Mouse (Mus musculus): ENCODE data around the gene Fndc11. TPM values are rescaled to one million over a fixed set of nuclear protein-coding genes. Genes with fewer than 3 reads are reported as not detected.

Gene Fndc11
- polyA plus RNA-seq, 1 experiment from 2014 or later, result 0.49 TPM

DNA sequence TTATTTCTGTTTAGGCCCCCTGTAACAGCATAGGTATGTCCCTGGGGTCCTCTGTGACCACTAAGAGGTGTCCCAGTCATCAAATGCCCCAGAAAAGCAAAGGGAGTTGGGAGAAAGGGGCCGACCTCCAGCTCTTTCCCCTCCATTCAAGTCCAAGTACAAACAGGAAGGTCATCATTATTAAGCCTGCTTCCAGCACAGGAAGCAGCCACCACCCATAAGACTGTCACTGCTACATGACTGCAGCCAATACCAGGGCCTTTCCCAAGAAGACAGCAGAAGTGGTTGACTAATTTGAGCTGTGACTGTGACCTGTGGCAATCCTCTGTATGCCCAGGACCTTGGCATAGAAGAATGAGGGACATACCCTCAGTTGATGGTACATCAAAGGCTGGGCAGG lies 8.5 kb downstream of the Fndc11 start:
- WGBS, result 87% methylated on average over 1 of the region's 1 CpGs
- DNase-seq, result no peak
- Histone ChIP-seq H3K9ac (replicated peaks; ENCODE audit: low read length) (no peak overlapping the region), H3K27me3 (ENCODE audit: control insufficient read depth, insufficient read depth, low read length) (no peaks in the 10 kb centered on the region), H3K36me3 (ENCODE audit: control insufficient read depth, insufficient read depth, low read length) (no peaks in the 10 kb centered on the region), H3K27ac (replicated peaks; ENCODE audit: low read depth, low read length) (no peak overlapping the region), H3K4me3 (replicated peaks; ENCODE audit: low read depth, low read length) (no peak overlapping the region), H3K9me3 (ENCODE audit: control insufficient read depth, low read length) (no peaks in the 10 kb centered on the region), H3K4me1 (ENCODE audit: control insufficient read depth, insufficient read depth, low read length) (no peaks in the 10 kb centered on the region), H3K4me2 (ENCODE audit: low read length) (no peak overlapping the region)
- no peak for ATAC-seq (ENCODE audit: low FRiP score, low TSS enrichment)

DNA sequence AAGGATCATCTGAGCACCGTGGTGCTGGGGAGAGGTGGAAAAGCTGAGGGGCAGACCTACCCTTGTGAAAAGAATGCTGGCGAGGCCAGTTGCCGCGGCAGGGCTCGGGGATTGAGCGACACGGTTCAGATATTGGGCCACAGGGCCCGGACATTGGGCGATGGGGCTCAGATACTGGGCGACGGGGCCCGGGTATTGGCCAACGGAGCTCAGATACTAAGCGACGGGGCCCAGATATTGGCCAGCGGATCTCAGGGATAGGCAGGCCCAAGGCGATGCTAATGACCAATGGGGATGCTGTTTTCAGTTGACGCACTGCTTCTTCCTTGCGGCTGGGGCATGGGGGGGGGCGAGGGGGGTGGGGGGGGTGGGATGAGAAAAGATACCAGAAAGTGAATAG lies 11.4 kb downstream of the Fndc11 start:
- Histone ChIP-seq H3K4me3 (replicated peaks; ENCODE audit: low read depth, low read length) (no peak overlapping the region), H3K36me3 (ENCODE audit: control insufficient read depth, insufficient read depth, low read length) (no peaks in the 10 kb centered on the region), H3K27ac (replicated peaks; ENCODE audit: low read depth, low read length) (no peak overlapping the region), H3K4me2 (ENCODE audit: low read length) (no peak overlapping the region), H3K9ac (replicated peaks; ENCODE audit: low read length) (no peak overlapping the region), H3K27me3 (ENCODE audit: control insufficient read depth, insufficient read depth, low read length) (no peaks in the 10 kb centered on the region), H3K9me3 (ENCODE audit: control insufficient read depth, low read length) (no peaks in the 10 kb centered on the region), H3K4me1 (ENCODE audit: control insufficient read depth, insufficient read depth, low read length) (no peaks in the 10 kb centered on the region)
- WGBS, result 72% methylated on average over 20 of the region's 20 CpGs
- ATAC-seq (ENCODE audit: low FRiP score, low TSS enrichment) (no peak), DNase-seq (no peak)

DNA sequence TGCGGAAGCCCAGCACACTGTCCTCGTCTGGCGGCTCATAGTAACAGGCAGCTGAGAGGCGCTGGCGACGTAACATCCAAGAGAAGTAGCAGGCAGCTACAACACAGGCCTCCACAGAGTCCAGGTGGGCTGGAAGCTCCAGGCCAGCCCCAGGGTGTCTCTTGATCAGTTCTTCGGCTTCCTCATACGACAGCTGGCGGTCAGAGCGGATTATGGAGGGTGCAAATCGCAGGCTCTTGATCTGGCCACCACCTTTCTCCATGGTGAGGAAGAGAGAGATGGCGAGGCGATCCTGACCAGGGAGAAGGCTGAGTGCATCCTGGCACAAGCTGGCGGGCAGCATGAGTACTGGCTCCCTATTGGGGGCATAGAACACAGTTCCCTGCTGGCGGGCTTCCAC lies 13.6 kb downstream of the Fndc11 start:
- DNase-seq, result no peak
- Histone ChIP-seq H3K9me3 (ENCODE audit: control insufficient read depth, low read length) (no peaks in the 10 kb centered on the region), H3K27me3 (ENCODE audit: control insufficient read depth, insufficient read depth, low read length) (no peaks in the 10 kb centered on the region), H3K36me3 (ENCODE audit: control insufficient read depth, insufficient read depth, low read length) (no peaks in the 10 kb centered on the region), H3K27ac (replicated peaks; ENCODE audit: low read depth, low read length) (no peak overlapping the region), H3K4me2 (ENCODE audit: low read length) (no peak overlapping the region), H3K4me1 (ENCODE audit: control insufficient read depth, insufficient read depth, low read length) (no peaks in the 10 kb centered on the region), H3K9ac (replicated peaks; ENCODE audit: low read length) (no peak overlapping the region), H3K4me3 (replicated peaks; ENCODE audit: low read depth, low read length) (no peak overlapping the region)
- 93% methylated on average over 15 of the region's 15 CpGs for WGBS
- no peak for ATAC-seq (ENCODE audit: low FRiP score, low TSS enrichment)

DNA sequence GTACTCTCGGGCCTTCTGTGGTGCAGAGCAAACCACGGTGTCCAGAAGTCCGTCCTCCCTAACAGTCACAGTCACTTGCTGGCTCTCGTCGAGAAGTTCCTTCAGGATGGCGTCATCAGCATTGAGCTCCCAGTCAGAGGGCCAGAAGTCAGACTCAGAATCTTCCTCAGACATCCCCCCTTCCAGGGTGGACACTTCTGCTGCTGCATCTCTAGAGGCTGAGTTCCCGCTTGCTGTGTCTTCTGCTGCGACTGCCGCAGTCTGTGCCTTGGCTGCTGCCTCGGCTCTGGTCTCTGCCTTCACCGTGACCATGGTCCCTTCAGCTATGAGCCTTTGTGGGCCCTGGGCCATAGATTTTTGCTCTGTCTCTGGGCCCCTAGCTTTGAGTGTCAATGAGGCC lies 14.9 kb downstream of the Fndc11 start:
- H3K27me3 ChIP-seq (ENCODE audit: control insufficient read depth, insufficient read depth, low read length), result no peaks in the 10 kb centered on the region
- no peaks in the 10 kb centered on the region for H3K36me3 ChIP-seq (ENCODE audit: control insufficient read depth, insufficient read depth, low read length)
- no peak overlapping the region for H3K27ac ChIP-seq (replicated peaks; ENCODE audit: low read depth, low read length)
- no peak overlapping the region for H3K4me2 ChIP-seq (ENCODE audit: low read length)
- DNase-seq (no peak), ATAC-seq (ENCODE audit: low FRiP score, low TSS enrichment) (no peak)
- H3K4me3 ChIP-seq (replicated peaks; ENCODE audit: low read depth, low read length), result no peak overlapping the region
- no peak overlapping the region for H3K9ac ChIP-seq (replicated peaks; ENCODE audit: low read length)
- no peaks in the 10 kb centered on the region for H3K9me3 ChIP-seq (ENCODE audit: control insufficient read depth, low read length)
- H3K4me1 ChIP-seq (ENCODE audit: control insufficient read depth, insufficient read depth, low read length), result no peaks in the 10 kb centered on the region
- 93% methylated on average over 11 of the region's 11 CpGs for WGBS

DNA sequence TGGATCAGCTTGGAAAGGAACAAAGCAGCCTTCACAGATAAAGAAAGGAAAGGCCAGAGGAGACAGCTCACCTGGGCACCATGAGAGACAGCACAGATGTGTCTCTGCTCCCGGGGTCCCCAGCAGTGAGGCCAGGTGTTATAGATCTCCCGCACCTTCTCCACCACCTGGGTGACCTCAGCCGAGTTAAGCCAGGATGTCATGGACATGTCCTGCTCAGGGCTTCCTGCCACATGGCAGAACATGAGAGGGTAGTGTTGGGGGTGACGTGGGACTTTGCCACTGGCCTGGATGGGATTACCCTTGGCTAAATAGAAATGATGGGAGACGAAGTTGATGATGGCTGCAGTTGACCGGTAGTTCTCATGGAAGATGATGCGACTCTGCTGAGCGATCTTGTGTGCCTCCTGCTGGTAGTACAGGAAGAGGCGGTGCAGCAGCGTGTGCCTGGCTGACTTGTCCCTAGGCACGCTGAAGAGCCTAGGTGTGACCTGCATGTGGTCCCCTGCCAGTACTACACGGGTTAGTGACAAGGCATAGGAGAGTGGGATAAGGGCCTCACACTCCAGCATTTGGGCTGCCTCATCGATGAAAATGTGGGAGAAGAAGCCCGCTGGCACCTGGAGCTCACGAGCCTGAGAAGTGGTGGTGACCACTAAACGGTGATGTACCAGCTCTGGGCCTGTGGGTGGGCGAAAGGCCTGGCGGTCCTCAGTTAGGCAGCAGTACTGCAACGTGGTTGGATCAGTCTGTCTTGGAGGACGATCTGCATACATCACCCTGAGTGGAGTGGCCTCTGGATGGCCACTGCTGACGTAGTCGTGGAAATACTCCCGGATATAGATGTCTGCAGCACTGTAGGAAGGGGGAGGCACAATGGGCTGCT lies 16.1 kb downstream of the Fndc11 start:
- no peaks in the 10 kb centered on the region for H3K4me1 ChIP-seq (ENCODE audit: control insufficient read depth, insufficient read depth, low read length)
- H3K36me3 ChIP-seq (ENCODE audit: control insufficient read depth, insufficient read depth, low read length), result no peaks in the 10 kb centered on the region
- no peak overlapping the region for H3K4me3 ChIP-seq (replicated peaks; ENCODE audit: low read depth, low read length)
- no peak overlapping the region for H3K4me2 ChIP-seq (ENCODE audit: low read length)
- no peak overlapping the region for H3K9ac ChIP-seq (replicated peaks; ENCODE audit: low read length)
- ATAC-seq (ENCODE audit: low FRiP score, low TSS enrichment), result no peak
- H3K27me3 ChIP-seq (ENCODE audit: control insufficient read depth, insufficient read depth, low read length), result no peaks in the 10 kb centered on the region
- no peak overlapping the region for H3K27ac ChIP-seq (replicated peaks; ENCODE audit: low read depth, low read length)
- no peaks in the 10 kb centered on the region for H3K9me3 ChIP-seq (ENCODE audit: control insufficient read depth, low read length)
- WGBS, result 84% methylated on average over 23 of the region's 23 CpGs
- no peak for DNase-seq

DNA sequence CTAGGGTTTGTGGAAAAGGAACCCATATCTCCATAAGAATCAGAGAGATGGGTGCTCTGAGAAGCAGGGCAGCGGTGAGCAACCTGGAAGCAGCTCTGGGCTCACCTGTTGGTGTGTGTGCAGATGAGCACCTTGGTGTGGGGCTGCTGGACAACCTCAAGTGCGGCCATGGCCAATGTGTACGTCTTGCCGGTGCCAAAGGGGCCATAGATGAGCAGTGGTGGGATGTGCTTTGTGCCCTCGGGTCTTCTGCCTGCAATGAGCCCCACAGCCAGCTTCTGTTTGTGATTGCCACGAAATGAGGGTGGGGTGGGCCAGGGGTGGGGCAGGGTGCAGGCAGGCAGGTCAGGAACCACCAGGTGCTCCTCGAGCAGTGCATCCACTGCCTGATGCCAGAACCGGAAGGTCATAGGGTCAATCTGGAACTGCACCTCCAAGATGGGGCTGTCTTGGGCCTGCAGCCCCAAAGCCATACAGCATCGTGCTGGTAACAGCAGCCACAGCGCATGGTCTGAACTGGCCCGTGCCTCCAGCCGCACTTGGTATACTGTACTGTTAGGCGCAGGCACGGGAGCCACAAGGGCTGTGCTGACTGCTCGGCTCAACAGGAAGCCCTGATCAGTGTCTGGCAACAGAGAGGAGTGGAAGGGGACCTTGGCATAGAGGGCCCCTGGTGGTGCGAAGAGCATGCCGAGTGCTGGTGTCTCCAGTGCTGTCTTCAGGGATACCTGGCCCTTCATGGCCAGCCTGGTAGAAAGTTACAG lies 17.6 kb downstream of the Fndc11 start:
- Histone ChIP-seq H3K4me2 (ENCODE audit: low read length) (no peak overlapping the region), H3K9ac (replicated peaks; ENCODE audit: low read length) (no peak overlapping the region), H3K27ac (replicated peaks; ENCODE audit: low read depth, low read length) (no peak overlapping the region), H3K27me3 (ENCODE audit: control insufficient read depth, insufficient read depth, low read length) (no peaks in the 10 kb centered on the region), H3K9me3 (ENCODE audit: control insufficient read depth, low read length) (no peaks in the 10 kb centered on the region), H3K36me3 (ENCODE audit: control insufficient read depth, insufficient read depth, low read length) (no peaks in the 10 kb centered on the region), H3K4me1 (ENCODE audit: control insufficient read depth, insufficient read depth, low read length) (no peaks in the 10 kb centered on the region), H3K4me3 (replicated peaks; ENCODE audit: low read depth, low read length) (no peak overlapping the region)
- 89% methylated on average over 17 of the region's 17 CpGs for WGBS
- no peak for ATAC-seq (ENCODE audit: low FRiP score, low TSS enrichment)
- no peak for DNase-seq

DNA sequence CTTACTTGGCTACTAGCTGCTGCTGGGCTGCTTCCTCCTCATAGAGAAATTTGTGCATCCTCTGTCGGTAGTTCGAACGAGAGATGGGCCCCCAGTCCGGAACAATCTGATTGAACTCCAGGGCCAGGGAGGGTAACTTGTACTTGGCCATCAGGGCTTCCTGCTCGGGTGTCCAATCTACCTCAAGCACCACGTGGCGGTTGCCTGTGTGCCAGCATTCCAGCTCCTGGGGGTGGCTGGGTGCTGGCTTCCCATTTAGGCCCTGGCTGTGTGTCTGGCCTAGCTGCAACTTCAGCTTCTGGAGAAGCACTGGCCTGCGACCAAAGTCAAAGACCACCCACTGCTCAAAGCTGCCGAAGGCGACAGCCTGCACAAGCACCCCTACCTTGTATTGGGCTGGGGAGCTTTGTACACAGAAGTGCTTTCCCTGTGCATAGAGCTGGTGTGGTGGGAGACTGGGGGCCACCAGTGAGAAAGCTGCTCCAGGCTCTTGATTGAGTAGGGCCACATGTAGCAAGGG lies 18.3 kb downstream of the Fndc11 start:
- 64% methylated on average over 10 of the region's 10 CpGs for WGBS
- no peak for DNase-seq
- no peaks in the 10 kb centered on the region for H3K27me3 ChIP-seq (ENCODE audit: control insufficient read depth, insufficient read depth, low read length)

DNA sequence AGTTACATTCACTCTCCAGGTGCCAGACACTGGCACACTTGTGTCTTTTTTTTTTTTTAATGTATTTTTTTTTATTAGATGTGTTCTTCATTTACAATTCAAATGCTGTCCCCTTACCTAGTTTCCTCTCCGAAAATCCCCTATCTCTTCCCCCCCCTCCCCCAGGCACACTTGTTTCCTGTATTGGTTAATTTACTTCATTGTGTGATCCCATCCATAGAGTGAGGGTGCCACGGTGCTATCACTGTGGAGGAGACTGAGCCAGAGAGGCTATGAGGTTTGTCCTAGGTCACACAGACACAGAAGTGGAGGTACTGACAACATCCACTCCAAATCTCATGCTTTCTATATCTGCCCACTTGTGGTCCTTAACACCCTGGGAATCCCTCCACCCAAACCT lies 19.0 kb downstream of the Fndc11 start:
- no peaks in the 10 kb centered on the region for H3K27me3 ChIP-seq (ENCODE audit: control insufficient read depth, insufficient read depth, low read length)
- no peaks in the 10 kb centered on the region for H3K9me3 ChIP-seq (ENCODE audit: control insufficient read depth, low read length)
- H3K27ac ChIP-seq (replicated peaks; ENCODE audit: low read depth, low read length), result no peak overlapping the region
- H3K9ac ChIP-seq (replicated peaks; ENCODE audit: low read length), result no peak overlapping the region
- no peaks in the 10 kb centered on the region for H3K36me3 ChIP-seq (ENCODE audit: control insufficient read depth, insufficient read depth, low read length)
- DNase-seq (no peak), ATAC-seq (ENCODE audit: low FRiP score, low TSS enrichment) (no peak)
- WGBS, result 81% methylated on average over 2 of the region's 2 CpGs
- no peak overlapping the region for H3K4me2 ChIP-seq (ENCODE audit: low read length)
- H3K4me1 ChIP-seq (ENCODE audit: control insufficient read depth, insufficient read depth, low read length), result no peaks in the 10 kb centered on the region
- no peak overlapping the region for H3K4me3 ChIP-seq (replicated peaks; ENCODE audit: low read depth, low read length)

More for the DNA sequence above, 18.3 kb downstream of the Fndc11 start:
- ATAC-seq (ENCODE audit: low FRiP score, low TSS enrichment), result no peak
- Histone ChIP-seq H3K4me2 (ENCODE audit: low read length) (no peak overlapping the region), H3K9ac (replicated peaks; ENCODE audit: low read length) (no peak overlapping the region), H3K9me3 (ENCODE audit: control insufficient read depth, low read length) (no peaks in the 10 kb centered on the region), H3K27ac (replicated peaks; ENCODE audit: low read depth, low read length) (no peak overlapping the region), H3K4me1 (ENCODE audit: control insufficient read depth, insufficient read depth, low read length) (no peaks in the 10 kb centered on the region), H3K4me3 (replicated peaks; ENCODE audit: low read depth, low read length) (no peak overlapping the region), H3K36me3 (ENCODE audit: control insufficient read depth, insufficient read depth, low read length) (no peaks in the 10 kb centered on the region)

Data from midbrain, embryonic 14.5 days (tissue).